Mouse (Mus musculus) midbrain, embryonic 10.5 days (tissue): Measurements from ENCODE around the gene Tmem51. TPM values are rescaled to one million over a fixed set of nuclear protein-coding genes. Genes with fewer than 3 reads are reported as not detected.
A peak's percentile ranks its signal among the peaks of the same experiment; 100 is the strongest.

Experiments used
- DNase-seq: peaks from one replicate; pipeline ENCODE4 v3.0.0-alpha.2; 2017; ENCODE audit warnings: low spot score
- H3K27ac ChIP-seq: fragments of 300-500 bp; sonication (generic); replicated peaks from 2 replicates; pipeline ENCODE4 v1.5.1; 2016; ENCODE audit warnings: mild to moderate bottlenecking
- H3K27me3 ChIP-seq: fragments of 300-500 bp; sonication (generic); 2 replicates; pipeline ENCODE4 v1.6.1; 2016; ENCODE audit warnings: low read depth, mild to moderate bottlenecking; ENCODE audit not compliant: poor library complexity, severe bottlenecking
- H3K36me3 ChIP-seq: fragments of 300-500 bp; sonication (generic); 2 replicates; pipeline ENCODE4 v1.6.1; 2016; ENCODE audit warnings: mild to moderate bottlenecking, moderate library complexity
- H3K4me1 ChIP-seq: fragments of 300-500 bp; sonication (generic); 2 replicates; pipeline ENCODE4 v1.6.1; 2016
- H3K4me3 ChIP-seq: fragments of 300-500 bp; sonication (generic); 2 replicates; pipeline ENCODE4 v1.5.1; 2016; ENCODE audit warnings: mild to moderate bottlenecking, moderate library complexity
- H3K9me3 ChIP-seq: fragments of 300-500 bp; sonication (generic); replicated peaks from 2 replicates; pipeline ENCODE4 v1.6.1; 2016; ENCODE audit warnings: mild to moderate bottlenecking
- WGBS: fragments of 180-500 bp; shearing (Covaris S2); methylation state at CpG from one replicate; pipeline ENCODE4 v1.1.7; 2016; 5-methylcytosine and 5-hydroxymethylcytosine counted together
- polyA plus RNA-seq: library from polyadenylated mRNA; unstranded; fragments of >200 nt; fragmentation: Nextera tagmentation; extraction: Ambion mirVana; gene quantifications from 2 replicates; pipeline ENCODE4 v1.2.1, GENCODE M21; 2016

Tmem51 gene
- 13.3 and 13.6 TPM in 2 replicates for polyA plus RNA-seq

DNA sequence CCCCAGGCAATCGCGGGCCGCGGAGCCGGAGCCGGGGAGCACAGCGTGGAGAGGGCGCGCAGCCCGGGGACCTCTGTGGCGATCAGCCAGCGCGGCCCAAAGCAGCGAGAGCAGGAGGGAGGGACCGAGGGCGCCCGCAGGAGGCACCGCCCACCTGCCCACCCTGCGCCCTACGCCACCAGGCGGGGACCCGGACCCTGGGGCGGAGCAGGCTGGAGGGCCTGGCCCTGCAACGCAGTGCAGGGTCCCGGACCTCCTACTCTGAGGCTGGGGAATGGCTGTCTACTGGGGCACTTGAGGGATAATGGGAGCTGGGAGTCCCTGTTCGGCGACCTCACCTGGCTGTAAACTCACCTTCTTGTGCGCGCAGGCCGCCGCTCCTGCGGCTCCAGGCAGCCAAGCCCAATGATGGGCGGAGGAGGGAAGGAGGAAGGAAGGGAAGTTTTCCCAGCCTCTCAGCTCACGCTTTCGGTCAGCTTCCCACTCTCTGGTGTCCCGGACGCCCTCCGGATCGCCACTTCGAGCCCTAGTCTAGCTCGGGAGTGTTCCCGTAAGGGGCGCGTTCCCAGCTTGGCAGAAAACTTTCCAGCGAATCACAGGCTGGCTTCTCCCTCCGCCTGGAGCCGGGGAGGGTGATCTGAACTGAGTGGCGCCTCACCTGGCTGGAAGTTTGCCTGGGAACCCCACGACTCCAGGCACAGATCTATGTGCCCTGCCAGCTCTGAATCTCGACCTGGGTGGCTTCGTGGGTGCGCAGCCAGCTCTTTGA, at the start of gene Tmem51:
Tmem51 (minus strand) TSS at position 174 of the 769 bp plus-strand sequence.
- no peaks in the 10 kb centered on the region for H3K9me3 ChIP-seq
- H3K4me1 ChIP-seq: peaks cover 43% of the 10 kb centered on the region
- H3K27me3 ChIP-seq: peaks cover 67% of the 10 kb centered on the region
- peak; percentile 67 for DNase-seq
- under 1% methylated on average over 52 of the region's 52 CpGs for WGBS
- H3K4me3 ChIP-seq: peak within 1 kb of the TSS; percentile 78
- no peaks in the 10 kb centered on the region for H3K36me3 ChIP-seq
- peak within 1 kb of the TSS; percentile 83 for H3K27ac ChIP-seq

DNA sequence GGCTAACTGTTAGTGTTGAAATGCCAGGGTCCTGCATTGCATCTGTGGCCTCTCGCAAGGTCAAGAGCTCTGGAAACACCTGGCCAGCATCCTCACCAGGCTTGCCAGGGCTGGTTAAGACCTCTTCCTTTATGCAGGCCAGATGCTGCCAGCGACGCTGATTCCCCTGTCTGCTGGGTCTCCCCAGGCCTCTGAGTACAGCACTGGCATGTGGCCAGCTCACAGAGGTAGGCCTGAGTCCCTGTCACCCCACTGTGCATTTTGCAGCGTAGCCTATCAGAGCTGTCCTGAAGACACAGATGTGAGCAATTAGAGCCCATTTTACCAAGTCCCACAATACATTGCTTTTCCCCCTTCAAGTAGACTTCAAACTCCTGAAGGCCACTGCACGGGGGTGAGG, 46.1 kb upstream of the Tmem51 start:
- Histone ChIP-seq H3K4me1 (peaks cover 4% of the 10 kb centered on the region; the same call in 1 of the 2 replicates), H3K36me3 (no peaks in the 10 kb centered on the region), H3K9me3 (no peaks in the 10 kb centered on the region), H3K27me3 (no peaks in the 10 kb centered on the region), H3K27ac (no peak overlapping the region), H3K4me3 (no peak overlapping the region)
- no peak for DNase-seq
- 76% methylated on average over 5 of the region's 5 CpGs for WGBS

DNA sequence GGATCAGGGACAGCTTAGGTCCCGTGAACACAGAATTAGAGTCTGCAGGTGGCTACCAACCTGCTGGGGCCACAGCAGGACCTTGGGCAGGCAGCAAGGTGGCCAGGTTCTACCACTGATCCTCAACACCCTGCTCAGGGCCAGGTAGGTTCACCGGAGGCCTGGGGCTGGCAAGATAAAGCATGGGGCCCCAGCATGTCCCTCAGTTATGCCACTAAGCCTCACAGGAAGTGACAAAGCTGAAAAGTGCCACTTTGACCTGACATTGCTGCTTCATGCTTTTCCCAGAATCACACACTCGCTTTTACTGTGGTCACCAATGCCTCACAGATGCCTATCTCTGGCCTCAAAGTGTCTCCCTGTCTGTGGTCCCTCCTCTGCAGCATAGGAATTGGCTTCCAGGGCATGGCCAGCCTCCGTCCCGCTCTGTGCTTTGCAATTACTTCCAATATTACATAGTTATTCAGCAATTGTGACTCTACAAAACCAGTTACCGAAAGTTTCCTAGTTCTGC, 43.2 kb upstream of the Tmem51 start:
- WGBS: 84% methylated on average over 6 of the region's 6 CpGs
- no peak for DNase-seq
- H3K27me3 ChIP-seq: no peaks in the 10 kb centered on the region
- H3K4me3 ChIP-seq: no peak overlapping the region
- H3K27ac ChIP-seq: no peak overlapping the region
- peaks cover 5% of the 10 kb centered on the region; the same call in 1 of the 2 replicates for H3K4me1 ChIP-seq
- no peaks in the 10 kb centered on the region for H3K9me3 ChIP-seq
- no peaks in the 10 kb centered on the region for H3K36me3 ChIP-seq

- no peaks in the 10 kb centered on the region for H3K36me3 ChIP-seq
- H3K4me1 ChIP-seq: peaks cover 8% of the 10 kb centered on the region; the same call in 1 of the 2 replicates
- 84% methylated on average over 10 of the region's 10 CpGs for WGBS
- no peaks in the 10 kb centered on the region for H3K9me3 ChIP-seq
- no peak for DNase-seq
- H3K27ac ChIP-seq: no peak overlapping the region
- H3K4me3 ChIP-seq: no peak overlapping the region
- no peaks in the 10 kb centered on the region for H3K27me3 ChIP-seq
Observed at GRCm38 (mm10) chr4:142126641-142127274, 42.7 kb upstream of the Tmem51 start.

- H3K27ac ChIP-seq: no peak overlapping the region
- no peaks in the 10 kb centered on the region for H3K27me3 ChIP-seq
- peaks cover 20% of the 10 kb centered on the region for H3K4me1 ChIP-seq
- no peak for DNase-seq
- no peaks in the 10 kb centered on the region for H3K36me3 ChIP-seq
- no peak overlapping the region for H3K4me3 ChIP-seq
- H3K9me3 ChIP-seq: no peaks in the 10 kb centered on the region
- WGBS: 62% methylated on average over 1 of the region's 1 CpGs
Observed at GRCm38 (mm10) chr4:142121164-142121563, 37.1 kb upstream of the Tmem51 start.

DNA sequence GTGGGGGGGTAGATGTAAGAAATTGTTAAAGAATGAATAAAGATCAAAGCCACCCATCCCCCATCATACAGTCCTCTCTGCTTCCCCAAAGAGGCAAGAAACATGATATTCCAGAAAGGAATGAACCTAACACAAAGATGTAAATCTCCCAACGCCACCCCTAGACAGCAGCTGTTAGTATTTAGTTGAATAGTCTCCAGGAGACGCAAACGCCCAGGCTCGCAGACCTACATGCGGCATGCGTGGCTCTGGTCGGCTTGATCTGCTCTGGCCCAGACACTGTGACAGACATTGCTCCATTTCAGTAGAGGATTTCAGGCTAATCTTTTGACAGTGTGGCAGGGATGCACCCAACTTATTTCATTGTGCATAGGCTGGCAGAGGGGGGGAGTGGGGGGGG, 34.4 kb upstream of the Tmem51 start:
- no peak overlapping the region for H3K4me3 ChIP-seq
- H3K4me1 ChIP-seq: peaks cover 20% of the 10 kb centered on the region
- peak overlapping the region; percentile 55; the same call in 1 of the 2 replicates for H3K27ac ChIP-seq
- no peaks in the 10 kb centered on the region for H3K36me3 ChIP-seq
- no peak for DNase-seq
- H3K9me3 ChIP-seq: no peaks in the 10 kb centered on the region
- WGBS: 74% methylated on average over 7 of the region's 7 CpGs
- no peaks in the 10 kb centered on the region for H3K27me3 ChIP-seq

DNA sequence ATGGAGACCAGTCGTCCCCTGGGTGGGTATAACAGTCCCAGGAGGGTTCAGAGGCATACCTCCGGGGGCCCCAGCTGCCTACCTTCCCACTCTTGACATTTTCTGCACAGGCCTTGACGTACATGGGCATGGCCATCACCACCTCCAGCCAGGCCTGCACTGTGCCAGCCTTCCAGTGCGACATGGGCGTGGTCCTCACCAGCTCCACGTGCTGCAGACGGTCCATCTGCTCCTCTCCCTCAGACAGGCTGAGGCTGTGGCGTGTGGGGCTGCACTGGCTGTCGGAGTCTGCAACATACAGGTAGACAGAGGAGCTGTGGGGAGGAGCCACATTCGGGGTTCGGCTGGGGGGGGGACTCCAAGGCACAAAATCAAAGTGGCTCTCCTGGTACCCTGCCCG, 33.9 kb upstream of the Tmem51 start:
- no peaks in the 10 kb centered on the region for H3K36me3 ChIP-seq
- H3K4me3 ChIP-seq: no peak overlapping the region
- DNase-seq: no peak
- peak overlapping the region; percentile 55 for H3K27ac ChIP-seq
- H3K9me3 ChIP-seq: no peaks in the 10 kb centered on the region
- H3K27me3 ChIP-seq: no peaks in the 10 kb centered on the region
- peaks cover 20% of the 10 kb centered on the region for H3K4me1 ChIP-seq
- WGBS: 95% methylated on average over 12 of the region's 12 CpGs

DNA sequence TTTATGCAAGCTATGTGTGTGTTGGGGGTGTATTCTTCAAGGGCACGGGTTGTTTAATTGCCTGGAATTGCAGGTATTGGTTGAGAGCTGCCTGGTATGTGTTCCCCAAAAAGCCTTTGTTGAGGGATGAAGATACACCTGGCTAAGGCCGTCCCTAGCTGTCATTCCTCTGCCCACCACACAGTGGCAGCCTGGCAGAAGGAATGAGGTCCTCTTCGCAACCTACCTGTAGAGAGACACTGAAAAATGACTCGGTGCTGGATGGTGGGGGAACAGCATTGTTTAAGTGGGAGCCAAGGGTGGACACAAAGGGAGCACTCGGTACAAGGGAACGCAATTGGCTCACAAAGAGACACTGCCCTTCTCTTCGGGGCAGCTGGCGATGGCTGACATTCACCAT, 29.2 kb upstream of the Tmem51 start:
- 43% methylated on average over 8 of the region's 8 CpGs for WGBS

GRCm38 (mm10) chr4:142103081-142103671, 19.1 kb upstream of the Tmem51 start:
- Histone ChIP-seq H3K4me1 (peaks cover 17% of the 10 kb centered on the region), H3K9me3 (no peaks in the 10 kb centered on the region), H3K36me3 (peaks cover 12% of the 10 kb centered on the region), H3K4me3 (no peak overlapping the region), H3K27me3 (no peaks in the 10 kb centered on the region), H3K27ac (peak overlapping the region; percentile 57; the same call in 1 of the 2 replicates)
- DNase-seq: no peak
- WGBS: 61% methylated on average over 12 of the region's 12 CpGs

More for the DNA sequence above, 29.2 kb upstream of the Tmem51 start:
- peaks cover 4% of the 10 kb centered on the region; the same call in 1 of the 2 replicates for H3K36me3 ChIP-seq
- H3K4me1 ChIP-seq: peaks cover 4% of the 10 kb centered on the region
- H3K4me3 ChIP-seq: no peak overlapping the region
- DNase-seq: no peak
- H3K9me3 ChIP-seq: no peaks in the 10 kb centered on the region
- H3K27ac ChIP-seq: no peak overlapping the region
- H3K27me3 ChIP-seq: no peaks in the 10 kb centered on the region

DNA sequence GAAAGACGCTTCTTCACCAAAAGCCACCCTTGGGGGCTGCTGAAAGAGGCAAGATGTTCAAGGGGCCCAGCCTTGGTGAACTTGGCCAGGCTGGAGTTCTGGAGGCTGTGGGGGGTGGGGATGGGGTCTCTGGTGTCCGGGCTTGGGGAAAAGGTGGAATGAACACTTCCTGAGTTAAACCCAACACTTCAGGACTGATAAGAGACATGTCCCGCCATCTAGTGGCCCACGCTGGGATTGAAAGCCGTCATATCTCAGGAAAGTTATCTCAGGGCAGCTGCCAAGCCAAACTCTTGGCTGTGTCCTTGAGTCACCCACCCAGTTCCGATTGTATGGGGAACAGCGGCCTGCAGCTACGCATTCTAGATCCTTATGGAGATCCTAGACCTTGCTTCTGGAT, 14.2 kb upstream of the Tmem51 start:
- H3K36me3 ChIP-seq: no peaks in the 10 kb centered on the region
- no peaks in the 10 kb centered on the region for H3K9me3 ChIP-seq
- H3K27me3 ChIP-seq: no peaks in the 10 kb centered on the region
- no peak overlapping the region for H3K27ac ChIP-seq
- 26% methylated on average over 8 of the region's 8 CpGs for WGBS
- peak; percentile 75 for DNase-seq
- H3K4me1 ChIP-seq: peaks cover 17% of the 10 kb centered on the region
- no peak overlapping the region for H3K4me3 ChIP-seq

GRCm38 (mm10) chr4:142097871-142098270, 13.8 kb upstream of the Tmem51 start:
- DNase-seq: no peak
- H3K36me3 ChIP-seq: no peaks in the 10 kb centered on the region
- no peaks in the 10 kb centered on the region for H3K27me3 ChIP-seq
- no peak overlapping the region for H3K4me3 ChIP-seq
- 0 out of 2 replicates have a peak overlapping the region, but pooled peaks have one; percentile 38 for H3K27ac ChIP-seq
- H3K9me3 ChIP-seq: no peaks in the 10 kb centered on the region
- peaks cover 13% of the 10 kb centered on the region for H3K4me1 ChIP-seq
- WGBS: 51% methylated on average over 5 of the region's 5 CpGs

DNA sequence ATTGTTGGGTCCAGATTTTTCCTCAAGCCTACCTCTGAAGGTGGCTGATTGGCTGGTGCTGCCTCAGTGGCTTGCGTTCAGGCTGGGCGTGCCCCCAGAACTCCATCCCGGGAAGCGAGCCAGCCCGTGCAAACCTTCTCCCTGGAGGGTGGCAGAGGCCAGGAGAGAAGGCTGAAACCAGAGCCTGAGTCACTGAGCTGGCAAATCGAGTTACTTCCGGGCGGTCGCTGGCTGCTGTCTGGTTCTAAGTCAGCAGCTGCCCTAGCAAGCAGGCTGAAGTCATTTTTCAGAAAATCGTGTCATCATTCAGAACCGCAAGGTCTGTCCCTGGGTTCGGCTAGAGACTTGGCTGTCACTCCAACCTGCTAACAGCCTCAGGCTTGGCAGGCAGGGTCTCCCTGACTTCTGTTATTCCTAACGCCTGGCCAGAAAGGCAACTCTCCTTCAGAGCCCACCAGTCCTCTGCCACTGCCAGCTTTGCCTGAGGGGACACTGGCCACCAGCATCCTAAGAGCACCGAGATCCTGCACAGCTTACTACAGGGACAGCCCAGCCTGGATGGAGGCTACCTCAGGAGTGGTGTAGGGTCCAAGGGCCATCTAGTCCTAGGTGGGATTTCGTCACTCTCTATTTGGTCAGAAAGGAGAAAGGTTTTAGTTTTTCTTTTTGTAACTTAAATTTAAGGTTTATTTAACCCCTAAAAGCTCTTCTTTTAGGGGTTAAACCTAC, 11.6 kb upstream of the Tmem51 start:
- peaks cover 12% of the 10 kb centered on the region for H3K4me1 ChIP-seq
- no peaks in the 10 kb centered on the region for H3K9me3 ChIP-seq
- no peak overlapping the region for H3K4me3 ChIP-seq
- H3K36me3 ChIP-seq: no peaks in the 10 kb centered on the region
- WGBS: 67% methylated on average over 15 of the region's 15 CpGs
- no peaks in the 10 kb centered on the region for H3K27me3 ChIP-seq
- DNase-seq: no peak
- peak overlapping the region; percentile 55 for H3K27ac ChIP-seq
